Mouse (Mus musculus) G1E (cell line): ENCODE measurements around the gene Satb1. TPM values are rescaled to one million over a fixed set of nuclear protein-coding genes. Genes with fewer than 3 reads are reported as not detected.

Experiments
- ATAC-seq: 2 replicates; pipeline ENCODE4 v1.8.0; 2016; ENCODE audit warnings: mild to moderate bottlenecking; ENCODE audit not compliant: insufficient number of reproducible peaks, poor library complexity, low FRiP score, severe bottlenecking; ENCODE audit errors: extremely low read depth
- DNase-seq: peaks from one replicate; pipeline ENCODE4 v3.0.0; 2012; ENCODE audit warnings: low spot score
- H3K27me3 ChIP-seq: 2 replicates; pipeline ENCODE4 v1.6.1; 2012; ENCODE audit warnings: mild to moderate bottlenecking, low read length, inconsistent platforms; ENCODE audit not compliant: insufficient read depth
- H3K36me3 ChIP-seq: replicated peaks from 2 replicates; pipeline ENCODE3; 2012; ENCODE audit warnings: mild to moderate bottlenecking, inconsistent platforms
- H3K4me1 ChIP-seq: 2 replicates; pipeline ENCODE4 v1.6.1; 2012; ENCODE audit warnings: low read depth, low read length, inconsistent platforms, mixed read lengths; ENCODE audit not compliant: insufficient read depth
- H3K4me3 ChIP-seq: 2 replicates; pipeline ENCODE4 v1.5.1; 2012; ENCODE audit warnings: low read depth, mild to moderate bottlenecking, inconsistent platforms, low read length, moderate library complexity, mixed read lengths
- H3K9me3 ChIP-seq: replicated peaks from 2 replicates; pipeline ENCODE4 v1.6.1; 2012; ENCODE audit warnings: inconsistent platforms
- CTCF ChIP-seq: IDR thresholded peaks from 2 replicates; pipeline ENCODE4 v1.5.1; 2012; ENCODE audit warnings: low read depth, low read length, inconsistent platforms, mixed read lengths
- GATA1 ChIP-seq: IDR thresholded peaks from 2 replicates; pipeline ENCODE4 v1.6.1; 2012; ENCODE audit warnings: borderline replicate concordance, low read length, inconsistent platforms, mixed read lengths
- GATA2 ChIP-seq: IDR thresholded peaks from 2 replicates; pipeline ENCODE4 v1.6.1; 2012; ENCODE audit warnings: low read depth, low read length, inconsistent platforms, borderline replicate concordance
- POLR2AphosphoS5 ChIP-seq: IDR thresholded peaks from 2 replicates; pipeline ENCODE4 v1.6.1; 2012; ENCODE audit warnings: low read depth, low read length, inconsistent platforms; ENCODE audit not compliant: insufficient replicate concordance
- TAL1 ChIP-seq: conservative IDR thresholded peaks from 2 replicates; pipeline ENCODE4 v1.6.1; 2012; ENCODE audit warnings: low read depth, low read length, inconsistent platforms, mixed read lengths
- polyA plus RNA-seq: library from polyadenylated mRNA; stranded (reverse); fragments of >175 nt; gene quantifications from 2 replicates; pipeline ENCODE4 v1.2.3, GENCODE M21; 2012
- total RNA-seq, 2 experiments: library from RNA; stranded (forward) in 1 of 2; stranded (reverse) in 1 of 2; fragments of 200-1000 nt in 1 of 2; fragments of >200 nt in 1 of 2; fragmentation: Nextera tagmentation in 1 of 2; gene quantifications; 2 replicates each; pipeline ENCODE4 v1.2.3; 2014 to 2017

Satb1 gene
- total and polyA plus RNA-seq, 3 experiments: 0.22 TPM; not detected in 2

- H3K4me1 ChIP-seq: no peaks in the 10 kb centered on the region
- ATAC-seq: no peak
- H3K4me3 ChIP-seq: no peak overlapping the region
- TF ChIP-seq TAL1: no peak
- no peak for TF ChIP-seq GATA1
- TF ChIP-seq GATA2: no peak
- TF ChIP-seq POLR2AphosphoS5: no peak
- TF ChIP-seq CTCF: no peak
- no peaks in the 10 kb centered on the region for H3K27me3 ChIP-seq
- peaks cover 41% of the 10 kb centered on the region for H3K9me3 ChIP-seq
- no peaks in the 10 kb centered on the region for H3K36me3 ChIP-seq
- no peak for DNase-seq
These were observed 70.6 kb downstream of the Satb1 start for GRCm38 (mm10) chr17:51762503-51762902.

- ATAC-seq: no peak
- TF ChIP-seq CTCF (no peak), TAL1 (no peak), POLR2AphosphoS5 (no peak), GATA2 (no peak), GATA1 (no peak)
These were observed 72.0 kb downstream of the Satb1 start for GRCm38 (mm10) chr17:51760997-51761655.

GRCm38 (mm10) chr17:51760251-51760887, 72.7 kb downstream of the Satb1 start:
- DNase-seq (no peak), ATAC-seq (no peak)
- Histone ChIP-seq H3K27me3 (no peaks in the 10 kb centered on the region), H3K36me3 (no peaks in the 10 kb centered on the region), H3K4me1 (no peaks in the 10 kb centered on the region), H3K9me3 (peaks cover 43% of the 10 kb centered on the region), H3K4me3 (no peak overlapping the region)
- TF ChIP-seq GATA1: no peak

More at GRCm38 (mm10) chr17:51760997-51761655, 72.0 kb downstream of the Satb1 start:
- Histone ChIP-seq H3K4me3 (no peak overlapping the region), H3K4me1 (no peaks in the 10 kb centered on the region), H3K36me3 (no peaks in the 10 kb centered on the region), H3K27me3 (no peaks in the 10 kb centered on the region), H3K9me3 (peaks cover 45% of the 10 kb centered on the region)
- DNase-seq: no peak

- no peak for TF ChIP-seq CTCF
- no peak for TF ChIP-seq GATA1
- no peak for ATAC-seq
These were observed 73.6 kb downstream of the Satb1 start for GRCm38 (mm10) chr17:51759509-51759908.

GRCm38 (mm10) chr17:51752142-51752541, 80.9 kb downstream of the Satb1 start:
- no peak for TF ChIP-seq POLR2AphosphoS5
- TF ChIP-seq TAL1: no peak
- TF ChIP-seq GATA2: no peak
- no peak for TF ChIP-seq GATA1
- no peak for TF ChIP-seq CTCF
- H3K4me1 ChIP-seq: no peaks in the 10 kb centered on the region
- no peaks in the 10 kb centered on the region for H3K36me3 ChIP-seq
- ATAC-seq: no peak
- H3K9me3 ChIP-seq: peaks cover 15% of the 10 kb centered on the region; the same call in 1 of the 2 replicates
- H3K4me3 ChIP-seq: no peak overlapping the region
- no peak for DNase-seq
- H3K27me3 ChIP-seq: no peaks in the 10 kb centered on the region

More at GRCm38 (mm10) chr17:51759509-51759908, 73.6 kb downstream of the Satb1 start:
- DNase-seq: no peak
- H3K4me1 ChIP-seq: no peaks in the 10 kb centered on the region
- H3K27me3 ChIP-seq: no peaks in the 10 kb centered on the region
- H3K4me3 ChIP-seq: no peak overlapping the region
- peaks cover 44% of the 10 kb centered on the region for H3K9me3 ChIP-seq
- no peaks in the 10 kb centered on the region for H3K36me3 ChIP-seq

DNA sequence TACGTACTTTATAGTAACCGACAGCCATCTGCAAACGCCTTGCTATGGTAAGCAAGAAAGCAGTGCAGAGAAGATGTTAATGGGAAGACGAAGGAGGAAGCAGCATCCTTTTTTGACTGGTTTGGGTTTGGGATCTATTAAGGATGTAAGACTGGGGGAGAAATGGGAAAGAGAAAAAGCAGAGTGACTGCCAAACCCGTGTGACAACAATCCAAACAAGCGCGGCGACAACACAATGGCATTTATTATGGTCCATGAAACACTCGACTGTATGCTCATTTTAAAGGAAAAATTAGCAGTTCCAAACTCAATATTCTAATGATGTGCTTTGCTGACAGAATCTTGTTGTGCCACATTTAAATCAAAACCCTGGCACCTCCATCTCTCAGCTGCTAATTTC, 85.9 kb downstream of the Satb1 start:
- H3K27me3 ChIP-seq: no peaks in the 10 kb centered on the region

DNA sequence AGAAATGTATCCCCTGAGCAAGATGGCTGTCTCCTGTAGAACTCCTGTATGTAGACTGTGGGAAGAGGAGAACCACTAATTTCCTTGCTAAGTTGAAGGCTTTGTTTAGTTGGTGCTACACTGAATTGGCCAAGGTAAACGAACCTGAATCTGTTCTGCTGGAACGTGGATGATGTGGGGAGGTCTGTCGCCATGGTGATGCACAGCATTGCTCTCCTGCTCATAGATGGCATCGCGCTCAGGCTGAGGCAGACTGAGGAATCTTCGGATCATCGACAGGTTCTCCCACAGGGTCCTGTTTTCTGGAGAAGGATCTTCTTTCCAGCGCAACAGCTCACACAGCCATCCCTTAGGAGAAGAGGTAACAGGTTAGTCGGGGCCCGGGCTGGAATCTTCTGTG, 90.6 kb downstream of the Satb1 start:
- DNase-seq: no peak
- no peak for ATAC-seq
- H3K9me3 ChIP-seq: peaks cover 46% of the 10 kb centered on the region
- H3K4me3 ChIP-seq: no peak overlapping the region
- no peak for TF ChIP-seq TAL1
- no peak for TF ChIP-seq GATA1
- no peak for TF ChIP-seq POLR2AphosphoS5
- no peak for TF ChIP-seq CTCF
- no peak for TF ChIP-seq GATA2
- no peaks in the 10 kb centered on the region for H3K36me3 ChIP-seq
- H3K4me1 ChIP-seq: no peaks in the 10 kb centered on the region
- no peaks in the 10 kb centered on the region for H3K27me3 ChIP-seq

More for the DNA sequence above, 85.9 kb downstream of the Satb1 start:
- ATAC-seq (no peak), DNase-seq (no peak)
- Histone ChIP-seq H3K9me3 (peaks cover 25% of the 10 kb centered on the region), H3K4me3 (no peak overlapping the region), H3K36me3 (no peaks in the 10 kb centered on the region), H3K4me1 (no peaks in the 10 kb centered on the region)
- no peak for TF ChIP-seq TAL1
